Mouse (Mus musculus): ENCODE results near the gene Ryr2. TPM values are rescaled to one million over a fixed set of nuclear protein-coding genes. Genes with fewer than 3 reads are reported as not detected.
A peak's percentile ranks its signal among the peaks of the same experiment; 100 is the strongest.

Gene Ryr2
- polyA plus RNA-seq, 1 experiment from 2014 or later: 0.32 TPM

GRCm38 (mm10) chr13:12115551-12115950, 8.8 kb upstream of the Ryr2 start:
- 62% methylated on average over 8 of the region's 8 CpGs for WGBS (ENCODE audit: insufficient replicate concordance)
- Histone ChIP-seq H3K4me3 (replicated peaks) (no peak overlapping the region), H3K27ac (replicated peaks) (no peak overlapping the region), H3K9me3 (replicated peaks) (no peaks in the 10 kb centered on the region), H3K27me3 (peaks cover 4% of the 10 kb centered on the region; the same call in 1 of the 2 replicates), H3K4me1 (replicated peaks) (no peaks in the 10 kb centered on the region), H3K36me3 (replicated peaks) (no peaks in the 10 kb centered on the region), H3K9ac (no peak overlapping the region), H3K4me2 (no peak overlapping the region)
- no peak for ATAC-seq (ENCODE audit: insufficient read depth)

- Histone ChIP-seq H3K9ac (no peak overlapping the region), H3K9me3 (replicated peaks) (no peaks in the 10 kb centered on the region), H3K4me2 (no peak overlapping the region), H3K4me3 (replicated peaks) (no peak overlapping the region), H3K27ac (replicated peaks) (no peak overlapping the region), H3K36me3 (replicated peaks) (no peaks in the 10 kb centered on the region), H3K4me1 (replicated peaks) (no peaks in the 10 kb centered on the region), H3K27me3 (peaks cover 4% of the 10 kb centered on the region; the same call in 1 of the 2 replicates)
- ATAC-seq (ENCODE audit: insufficient read depth): no peak
- 40% methylated on average over 1 of the region's 1 CpGs for WGBS (ENCODE audit: insufficient replicate concordance)
Observed at GRCm38 (mm10) chr13:12114816-12115215, 8.1 kb upstream of the Ryr2 start.

- Histone ChIP-seq H3K9ac (no peak overlapping the region), H3K9me3 (replicated peaks) (no peaks in the 10 kb centered on the region), H3K4me1 (replicated peaks) (peaks cover 5% of the 10 kb centered on the region; the same call in 1 of the 2 replicates), H3K27ac (replicated peaks) (no peak overlapping the region), H3K4me2 (no peak overlapping the region), H3K4me3 (replicated peaks) (no peak overlapping the region), H3K27me3 (peaks cover 54% of the 10 kb centered on the region), H3K36me3 (replicated peaks) (no peaks in the 10 kb centered on the region)
- no peak; the same call in 1 of the 2 replicates for ATAC-seq (ENCODE audit: insufficient read depth)
- 41% methylated on average over 1 of the region's 1 CpGs for WGBS (ENCODE audit: insufficient replicate concordance)
Observed at GRCm38 (mm10) chr13:12108955-12109354, 2.2 kb upstream of the Ryr2 start.

GRCm38 (mm10) chr13:12105830-12106628, 716 bp downstream of the Ryr2 start:
- peak overlapping the region; percentile 45 for H3K4me3 ChIP-seq (replicated peaks)
- no peak overlapping the region for H3K9ac ChIP-seq

GRCm38 (mm10) chr13:12105231-12105829, 1.4 kb downstream of the Ryr2 start:
- WGBS (ENCODE audit: insufficient replicate concordance): 12% methylated on average over 17 of the region's 17 CpGs
- Histone ChIP-seq H3K27ac (replicated peaks) (no peak overlapping the region), H3K4me2 (peak overlapping the region; percentile 68; the same call in 1 of the 2 replicates), H3K9ac (no peak overlapping the region), H3K27me3 (peaks cover 79% of the 10 kb centered on the region), H3K9me3 (replicated peaks) (no peaks in the 10 kb centered on the region), H3K4me1 (replicated peaks) (peaks cover 5% of the 10 kb centered on the region; the same call in 1 of the 2 replicates), H3K36me3 (replicated peaks) (no peaks in the 10 kb centered on the region), H3K4me3 (replicated peaks) (no peak overlapping the region)
- no peak for ATAC-seq (ENCODE audit: insufficient read depth)

More at GRCm38 (mm10) chr13:12105830-12106628, 716 bp downstream of the Ryr2 start:
- Histone ChIP-seq H3K9me3 (replicated peaks) (no peaks in the 10 kb centered on the region), H3K27ac (replicated peaks) (no peak overlapping the region), H3K4me1 (replicated peaks) (peaks cover 5% of the 10 kb centered on the region; the same call in 1 of the 2 replicates), H3K27me3 (peaks cover 77% of the 10 kb centered on the region), H3K36me3 (replicated peaks) (no peaks in the 10 kb centered on the region), H3K4me2 (peak overlapping the region; percentile 68)
- no peak for ATAC-seq (ENCODE audit: insufficient read depth)
- WGBS (ENCODE audit: insufficient replicate concordance): under 1% methylated on average over 67 of the region's 67 CpGs

GRCm38 (mm10) chr13:12104318-12104717, 2.4 kb downstream of the Ryr2 start:
- peaks cover 79% of the 10 kb centered on the region for H3K27me3 ChIP-seq
- H3K4me1 ChIP-seq (replicated peaks): peaks cover 13% of the 10 kb centered on the region
- 45% methylated on average over 1 of the region's 1 CpGs for WGBS (ENCODE audit: insufficient replicate concordance)
- no peaks in the 10 kb centered on the region for H3K36me3 ChIP-seq (replicated peaks)
- no peak overlapping the region for H3K4me3 ChIP-seq (replicated peaks)
- no peak overlapping the region for H3K9ac ChIP-seq
- no peak for ATAC-seq (ENCODE audit: insufficient read depth)
- H3K9me3 ChIP-seq (replicated peaks): no peaks in the 10 kb centered on the region
- no peak overlapping the region for H3K27ac ChIP-seq (replicated peaks)
- no peak overlapping the region for H3K4me2 ChIP-seq

- peaks cover 69% of the 10 kb centered on the region for H3K27me3 ChIP-seq
Observed at GRCm38 (mm10) chr13:12103017-12103416, 3.7 kb downstream of the Ryr2 start.

GRCm38 (mm10) chr13:12099446-12099845, 7.3 kb downstream of the Ryr2 start:
- Histone ChIP-seq H3K4me3 (replicated peaks) (no peak overlapping the region), H3K9ac (no peak overlapping the region), H3K4me1 (replicated peaks) (peaks cover 26% of the 10 kb centered on the region), H3K27me3 (peaks cover 33% of the 10 kb centered on the region), H3K9me3 (replicated peaks) (no peaks in the 10 kb centered on the region), H3K36me3 (replicated peaks) (no peaks in the 10 kb centered on the region), H3K4me2 (peak overlapping the region; percentile 3; the same call in 1 of the 2 replicates), H3K27ac (replicated peaks) (peak overlapping the region; percentile 68; the same call in 1 of the 2 replicates)
- 38% methylated on average over 3 of the region's 3 CpGs for WGBS (ENCODE audit: insufficient replicate concordance)
- ATAC-seq (ENCODE audit: insufficient read depth): peak; percentile 89

More at GRCm38 (mm10) chr13:12103017-12103416, 3.7 kb downstream of the Ryr2 start:
- H3K27ac ChIP-seq (replicated peaks): no peak overlapping the region
- no peak overlapping the region for H3K9ac ChIP-seq
- no peak overlapping the region for H3K4me2 ChIP-seq
- no peaks in the 10 kb centered on the region for H3K9me3 ChIP-seq (replicated peaks)
- WGBS (ENCODE audit: insufficient replicate concordance): 51% methylated on average over 3 of the region's 3 CpGs
- peaks cover 26% of the 10 kb centered on the region for H3K4me1 ChIP-seq (replicated peaks)
- no peak for ATAC-seq (ENCODE audit: insufficient read depth)
- H3K36me3 ChIP-seq (replicated peaks): no peaks in the 10 kb centered on the region
- H3K4me3 ChIP-seq (replicated peaks): no peak overlapping the region

- Histone ChIP-seq H3K4me3 (replicated peaks) (no peak overlapping the region), H3K9ac (no peak overlapping the region), H3K9me3 (replicated peaks) (no peaks in the 10 kb centered on the region), H3K27me3 (peaks cover 29% of the 10 kb centered on the region), H3K4me2 (peak overlapping the region; percentile 3; the same call in 1 of the 2 replicates), H3K27ac (replicated peaks) (peak overlapping the region; percentile 25; the same call in 1 of the 2 replicates), H3K4me1 (replicated peaks) (peaks cover 27% of the 10 kb centered on the region), H3K36me3 (replicated peaks) (no peaks in the 10 kb centered on the region)
- peak; percentile 59; the same call in 1 of the 2 replicates for ATAC-seq (ENCODE audit: insufficient read depth)
- WGBS (ENCODE audit: insufficient replicate concordance): 61% methylated on average over 1 of the region's 1 CpGs
Observed at GRCm38 (mm10) chr13:12098981-12099380, 7.8 kb downstream of the Ryr2 start.

- Histone ChIP-seq H3K4me3 (replicated peaks) (no peak overlapping the region), H3K9ac (no peak overlapping the region), H3K9me3 (replicated peaks) (no peaks in the 10 kb centered on the region), H3K4me2 (no peak overlapping the region), H3K36me3 (replicated peaks) (no peaks in the 10 kb centered on the region), H3K27me3 (peaks cover 6% of the 10 kb centered on the region; the same call in 1 of the 2 replicates), H3K27ac (replicated peaks) (no peak overlapping the region), H3K4me1 (replicated peaks) (peaks cover 30% of the 10 kb centered on the region)
- no peak for ATAC-seq (ENCODE audit: insufficient read depth)
- 58% methylated on average over 3 of the region's 3 CpGs for WGBS (ENCODE audit: insufficient replicate concordance)
Observed at GRCm38 (mm10) chr13:12096382-12096932, 10.3 kb downstream of the Ryr2 start.

- Histone ChIP-seq H3K9me3 (replicated peaks) (no peaks in the 10 kb centered on the region), H3K27ac (replicated peaks) (no peak overlapping the region), H3K4me3 (replicated peaks) (no peak overlapping the region), H3K9ac (no peak overlapping the region), H3K4me1 (replicated peaks) (peaks cover 25% of the 10 kb centered on the region), H3K36me3 (replicated peaks) (no peaks in the 10 kb centered on the region), H3K27me3 (no peaks in the 10 kb centered on the region), H3K4me2 (no peak overlapping the region)
- no peak for ATAC-seq (ENCODE audit: insufficient read depth)
- 29% methylated on average over 7 of the region's 7 CpGs for WGBS (ENCODE audit: insufficient replicate concordance)
Observed at GRCm38 (mm10) chr13:12094569-12094968, 12.2 kb downstream of the Ryr2 start.

All from liver, embryonic 15.5 days (tissue).